Mouse (Mus musculus): ENCODE data around the gene Gm6096. TPM values are rescaled to one million over a fixed set of nuclear protein-coding genes. Genes with fewer than 3 reads are reported as not detected.

The Gm6096 gene
- polyA plus RNA-seq, 1 experiment from 2014 or later, result not detected

DNA sequence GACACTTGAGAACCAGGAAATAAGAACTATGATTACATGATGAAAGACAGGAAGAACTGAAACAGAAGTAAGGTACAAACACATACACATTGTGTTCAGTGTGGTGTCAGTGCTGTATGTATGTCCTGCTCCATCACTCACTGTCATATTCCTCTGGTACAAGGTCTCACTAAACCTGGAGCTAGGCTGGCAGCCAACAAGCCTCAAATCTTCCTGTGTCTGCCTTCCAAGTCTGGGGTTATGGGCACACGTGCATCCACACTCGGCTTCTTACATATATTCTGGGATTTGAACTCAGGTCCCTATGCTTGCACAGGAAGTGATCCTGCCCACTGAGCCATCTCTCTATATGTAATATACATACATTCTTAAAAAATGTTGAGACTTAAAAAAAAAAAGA is 41.8 kb downstream of the Gm6096 start:
- Histone ChIP-seq H3K27ac (replicated peaks; ENCODE audit: low read depth, low read length) (no peak overlapping the region), H3K4me3 (ENCODE audit: low read depth, low read length) (no peak overlapping the region), H3K4me2 (ENCODE audit: low read depth, low read length) (no peak overlapping the region), H3K9ac (replicated peaks; ENCODE audit: low read length) (no peak overlapping the region), H3K4me1 (ENCODE audit: control insufficient read depth, insufficient read depth, low read length) (no peaks in the 10 kb centered on the region), H3K36me3 (replicated peaks; ENCODE audit: control insufficient read depth, insufficient read depth, low read depth, low read length) (no peaks in the 10 kb centered on the region), H3K9me3 (replicated peaks; ENCODE audit: control insufficient read depth, low read length) (no peaks in the 10 kb centered on the region), H3K27me3 (ENCODE audit: control insufficient read depth, insufficient read depth, low read length) (no peaks in the 10 kb centered on the region)
- ATAC-seq (replicated peaks; ENCODE audit: insufficient number of reproducible peaks, low FRiP score, low TSS enrichment, low read depth) (no peak), DNase-seq (ENCODE audit: low spot score) (no peak)
- WGBS, result 89% methylated on average over 2 of the region's 2 CpGs

DNA sequence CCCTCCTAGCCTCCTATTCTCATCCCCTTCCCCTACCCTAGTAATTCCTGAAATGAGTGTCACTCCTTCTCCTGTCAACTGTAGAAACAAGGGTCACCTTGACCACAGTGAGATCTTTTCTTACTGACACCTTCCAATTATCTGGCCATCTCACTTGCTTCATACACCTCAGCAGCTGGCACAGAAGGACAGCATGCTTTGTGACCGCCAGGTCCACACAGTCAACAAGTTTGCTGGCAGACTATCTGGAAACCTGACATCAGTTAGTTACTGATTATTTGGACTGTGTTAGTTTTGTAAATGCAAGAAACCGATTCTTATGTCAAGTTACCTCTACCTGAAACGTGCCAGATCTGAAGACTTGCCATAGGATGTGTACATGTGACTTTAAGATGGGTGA is 45.3 kb downstream of the Gm6096 start:
- WGBS, result 95% methylated on average over 3 of the region's 3 CpGs
- H3K4me2 ChIP-seq (ENCODE audit: low read depth, low read length), result no peak overlapping the region
- no peaks in the 10 kb centered on the region for H3K27me3 ChIP-seq (ENCODE audit: control insufficient read depth, insufficient read depth, low read length)
- H3K27ac ChIP-seq (replicated peaks; ENCODE audit: low read depth, low read length), result no peak overlapping the region
- H3K4me1 ChIP-seq (ENCODE audit: control insufficient read depth, insufficient read depth, low read length), result no peaks in the 10 kb centered on the region
- H3K9ac ChIP-seq (replicated peaks; ENCODE audit: low read length), result no peak overlapping the region
- no peaks in the 10 kb centered on the region for H3K9me3 ChIP-seq (replicated peaks; ENCODE audit: control insufficient read depth, low read length)
- no peak for DNase-seq (ENCODE audit: low spot score)
- no peak for ATAC-seq (replicated peaks; ENCODE audit: insufficient number of reproducible peaks, low FRiP score, low TSS enrichment, low read depth)
- H3K36me3 ChIP-seq (replicated peaks; ENCODE audit: control insufficient read depth, insufficient read depth, low read depth, low read length), result no peaks in the 10 kb centered on the region
- no peak overlapping the region for H3K4me3 ChIP-seq (ENCODE audit: low read depth, low read length)

DNA sequence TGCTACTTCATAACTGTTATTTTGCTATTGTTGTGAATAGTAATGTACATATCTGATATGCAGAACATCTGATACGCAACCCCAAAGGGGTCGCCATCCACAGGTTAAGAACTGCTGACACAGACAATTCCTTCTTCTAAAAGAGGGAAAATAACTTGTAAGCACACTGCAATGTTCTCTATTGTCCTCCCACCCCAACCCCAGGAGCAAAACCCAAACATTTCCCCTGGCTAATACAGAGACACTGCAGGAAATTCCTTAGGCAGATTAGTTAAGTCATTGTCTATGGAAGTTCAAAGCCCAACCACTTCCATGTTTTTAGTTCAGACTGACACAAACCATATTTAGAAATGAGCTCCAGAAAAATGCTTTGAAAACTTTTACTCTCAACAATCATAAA is 48.0 kb downstream of the Gm6096 start:
- Histone ChIP-seq H3K4me2 (ENCODE audit: low read depth, low read length) (no peak overlapping the region), H3K9ac (replicated peaks; ENCODE audit: low read length) (no peak overlapping the region), H3K27me3 (ENCODE audit: control insufficient read depth, insufficient read depth, low read length) (no peaks in the 10 kb centered on the region), H3K36me3 (replicated peaks; ENCODE audit: control insufficient read depth, insufficient read depth, low read depth, low read length) (0 out of 2 replicates have a peak, but pooled peaks cover 2% of the 10 kb centered on the region), H3K27ac (replicated peaks; ENCODE audit: low read depth, low read length) (no peak overlapping the region), H3K9me3 (replicated peaks; ENCODE audit: control insufficient read depth, low read length) (0 out of 2 replicates have a peak, but pooled peaks cover 3% of the 10 kb centered on the region), H3K4me1 (ENCODE audit: control insufficient read depth, insufficient read depth, low read length) (no peaks in the 10 kb centered on the region), H3K4me3 (ENCODE audit: low read depth, low read length) (no peak overlapping the region)
- 87% methylated on average over 2 of the region's 2 CpGs for WGBS
- DNase-seq (ENCODE audit: low spot score), result no peak
- no peak for ATAC-seq (replicated peaks; ENCODE audit: insufficient number of reproducible peaks, low FRiP score, low TSS enrichment, low read depth)

Other genes starting within 250 kb of the Gm6096 start
- gene Scgb2b27, start 237.1 kb upstream of the Gm6096 start, polyA plus RNA-seq (2014; fragmentation: Nextera tagmentation; extraction: Ambion mirVana), result not detected in 2 replicates
- gene Scgb1b27, start 229.6 kb upstream of the Gm6096 start, polyA plus RNA-seq (2014; fragmentation: Nextera tagmentation; extraction: Ambion mirVana), result not detected in 2 replicates
- not detected in 2 replicates for gene Scgb1b30, start 155.6 kb upstream of the Gm6096 start, polyA plus RNA-seq (2014; fragmentation: Nextera tagmentation; extraction: Ambion mirVana)
- gene Wtip, start 117.8 kb upstream of the Gm6096 start, polyA plus RNA-seq (2014; fragmentation: Nextera tagmentation; extraction: Ambion mirVana), result 4.3 and 6.7 TPM in 2 replicates
- 285 and 288 TPM in 2 replicates for gene Uba2, start 81.4 kb upstream of the Gm6096 start, polyA plus RNA-seq (2014; fragmentation: Nextera tagmentation; extraction: Ambion mirVana)
- gene Pdcd2l, start 54.4 kb upstream of the Gm6096 start, polyA plus RNA-seq (2014; fragmentation: Nextera tagmentation; extraction: Ambion mirVana), result 59.0 and 60.9 TPM in 2 replicates
- gene Gpi1, start 20.7 kb upstream of the Gm6096 start, polyA plus RNA-seq (2014; fragmentation: Nextera tagmentation; extraction: Ambion mirVana), result 287 and 295 TPM in 2 replicates
- gene 4931406P16Rik, start 62.5 kb downstream of the Gm6096 start, polyA plus RNA-seq (2014; fragmentation: Nextera tagmentation; extraction: Ambion mirVana), result 28.6 and 30.6 TPM in 2 replicates
- 73.6 and 78.7 TPM in 2 replicates for gene Lsm14a, start 142.3 kb downstream of the Gm6096 start, polyA plus RNA-seq (2014; fragmentation: Nextera tagmentation; extraction: Ambion mirVana)

All from embryonic facial prominence, embryonic 11.5 days (tissue).